Mouse (Mus musculus) E14TG2a.4 (cell line): ENCODE measurements around the gene Mef2d.
A peak's percentile ranks its signal among the peaks of the same experiment; 100 is the strongest.

Experiments used
- H3K27me3 ChIP-seq: 2 replicates; pipeline ENCODE4 v1.6.1; 2014; ENCODE audit warnings: low read length, control low read depth; ENCODE audit not compliant: insufficient read depth
- H3K36me3 ChIP-seq: 2 replicates; pipeline ENCODE4 v1.6.1; 2014; ENCODE audit warnings: low read length, control low read depth; ENCODE audit not compliant: insufficient read depth
- H3K4me1 ChIP-seq: replicated peaks from 2 replicates; pipeline ENCODE4 v1.6.1; 2014; ENCODE audit warnings: low read depth, low read length, control low read depth
- H3K4me3 ChIP-seq: replicated peaks from 2 replicates; pipeline ENCODE4 v1.5.1; 2014; ENCODE audit warnings: mild to moderate bottlenecking, low read length
- H3K9me3 ChIP-seq: 2 replicates; pipeline ENCODE4 v1.6.1; 2014; ENCODE audit warnings: low read length, control low read depth
- CTCF ChIP-seq: conservative IDR thresholded peaks from 2 replicates; pipeline ENCODE4 v1.5.1; 2014; ENCODE audit warnings: low read length
- NANOG ChIP-seq: IDR thresholded peaks from 2 replicates; pipeline ENCODE4 v1.6.1; 2014; ENCODE audit warnings: borderline replicate concordance, low read length, mixed read lengths
- POU5F1 ChIP-seq: IDR thresholded peaks from 2 replicates; pipeline ENCODE4 v1.6.1; 2014; ENCODE audit warnings: low read length, borderline replicate concordance

Gene Mef2d

DNA sequence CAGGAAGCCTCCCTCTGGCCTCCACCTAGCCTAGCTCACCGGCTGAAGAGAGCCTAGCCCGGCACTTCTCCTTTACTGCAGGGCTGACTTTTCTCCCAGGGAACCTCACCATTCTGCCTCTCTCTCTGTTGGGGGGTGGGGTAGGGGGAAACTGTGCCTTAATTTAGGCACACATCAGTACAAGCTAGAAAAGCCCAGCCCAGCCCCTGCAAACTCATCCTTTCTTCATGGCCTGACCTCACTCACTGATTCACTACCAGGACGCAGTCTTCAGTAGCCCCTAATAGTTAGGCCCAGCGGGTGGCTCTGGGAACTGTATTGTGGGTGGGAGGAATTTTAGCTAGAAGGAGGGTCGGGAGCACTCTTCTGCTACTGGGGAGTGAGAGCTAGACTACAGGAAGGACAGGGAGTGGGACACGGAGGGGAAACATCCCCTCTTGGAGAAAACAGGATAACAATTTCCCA lies 7.4 kb downstream of the Mef2d start:
- Histone ChIP-seq H3K4me3 (peak overlapping the region; percentile 55), H3K27me3 (no peaks in the 10 kb centered on the region; the same call in 1 of the 2 replicates), H3K9me3 (no peaks in the 10 kb centered on the region), H3K36me3 (peaks cover 3% of the 10 kb centered on the region; the same call in 1 of the 2 replicates), H3K4me1 (peaks cover 95% of the 10 kb centered on the region)
- no peak for TF ChIP-seq NANOG
- TF ChIP-seq CTCF, result no peak
- TF ChIP-seq POU5F1, result no peak

DNA sequence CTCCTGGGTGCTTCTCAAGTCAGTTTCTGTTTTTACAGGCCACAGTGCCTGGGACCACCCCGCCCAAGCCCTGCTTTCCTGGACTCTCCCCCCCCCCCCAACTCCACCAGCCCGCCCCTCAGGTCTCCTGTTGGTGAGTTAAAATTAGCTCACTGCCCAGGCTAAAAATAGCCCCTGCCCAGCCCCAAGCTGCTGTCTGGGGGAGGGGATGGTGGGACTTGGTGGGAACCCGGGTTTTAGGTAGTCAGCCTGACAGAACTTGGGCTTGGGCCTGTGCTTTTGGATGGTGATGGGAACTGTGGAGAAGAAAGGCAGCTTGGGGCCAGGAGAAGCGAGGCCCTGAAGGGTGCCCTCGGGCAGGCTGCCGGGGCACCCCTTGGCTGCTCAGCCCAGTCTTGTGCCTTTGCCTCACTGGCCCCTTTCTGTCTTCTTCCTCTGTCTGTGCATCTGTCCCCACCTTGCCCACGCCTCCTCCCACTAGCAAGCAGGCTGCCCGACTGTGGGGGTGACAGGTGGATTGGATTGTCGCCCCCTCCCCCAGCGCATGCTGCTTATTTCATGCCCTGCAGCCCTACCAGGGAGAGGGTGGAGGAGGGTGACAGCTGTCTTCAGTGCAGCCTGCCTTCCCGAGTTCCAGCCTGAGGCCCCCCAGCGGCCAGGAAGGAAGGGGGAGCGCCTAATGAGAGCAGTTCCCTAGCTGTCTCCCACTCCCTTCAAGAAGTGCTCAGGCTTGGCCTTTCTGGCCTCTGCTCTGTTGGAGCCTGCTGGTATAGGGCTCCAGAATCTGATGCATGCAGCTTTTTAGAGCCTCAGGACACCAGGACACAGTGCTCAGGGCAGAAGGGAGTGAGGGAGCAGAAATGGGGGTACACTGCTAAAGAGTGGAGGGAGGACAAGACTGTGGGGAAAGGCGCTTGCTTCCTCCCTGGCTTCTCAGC lies 8.2 kb downstream of the Mef2d start:
- Histone ChIP-seq H3K9me3 (no peaks in the 10 kb centered on the region), H3K36me3 (peaks cover 7% of the 10 kb centered on the region), H3K4me1 (peaks cover 95% of the 10 kb centered on the region), H3K27me3 (no peaks in the 10 kb centered on the region; the same call in 1 of the 2 replicates), H3K4me3 (peak overlapping the region; percentile 55)
- TF ChIP-seq POU5F1 (no peak), NANOG (no peak)

DNA sequence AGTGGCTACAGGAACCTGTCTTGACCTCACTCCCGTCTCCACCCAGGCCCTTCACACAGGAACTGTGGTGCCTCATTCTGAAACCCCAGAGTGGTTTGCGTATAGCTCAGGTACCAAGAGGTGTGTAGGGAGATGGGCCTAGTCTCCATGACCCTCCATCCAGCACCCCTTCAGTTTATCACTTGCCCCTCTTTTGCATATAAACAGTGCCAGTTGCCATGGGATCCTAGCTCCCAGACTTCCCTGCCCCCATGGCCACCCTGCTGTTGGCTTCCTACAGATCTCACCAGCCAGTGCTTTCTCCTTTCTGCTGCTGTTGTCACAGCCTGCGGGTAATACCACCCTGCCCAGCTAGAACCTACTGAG lies 8.8 kb downstream of the Mef2d start:
- Histone ChIP-seq H3K36me3 (peaks cover 14% of the 10 kb centered on the region), H3K27me3 (no peaks in the 10 kb centered on the region), H3K9me3 (no peaks in the 10 kb centered on the region), H3K4me1 (peaks cover 95% of the 10 kb centered on the region), H3K4me3 (peak overlapping the region; percentile 55)
- TF ChIP-seq NANOG (no peak), POU5F1 (no peak), CTCF (no peak)

DNA sequence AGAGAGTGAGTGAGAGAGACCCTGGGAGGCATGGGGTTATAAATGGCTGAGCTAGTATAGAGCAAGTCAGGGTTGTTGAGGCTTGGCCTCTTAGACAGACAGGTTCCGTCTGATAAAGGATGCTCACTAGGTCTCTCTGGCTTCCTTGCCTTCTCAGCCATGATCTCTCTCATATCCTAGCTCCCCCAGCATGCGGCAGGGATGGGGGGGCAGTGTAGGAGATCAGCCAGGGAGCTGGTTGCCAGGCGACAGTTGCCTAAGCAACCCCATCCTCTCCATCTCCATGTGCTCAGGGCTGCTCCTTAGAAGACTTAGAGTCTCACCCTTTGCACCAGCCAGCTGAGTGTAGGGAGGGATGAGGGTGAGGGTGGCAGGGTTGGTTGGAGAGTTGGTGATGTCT lies 9.9 kb downstream of the Mef2d start:
- H3K9me3 ChIP-seq, result no peaks in the 10 kb centered on the region
- peaks cover 25% of the 10 kb centered on the region for H3K36me3 ChIP-seq
- no peak for TF ChIP-seq NANOG
- TF ChIP-seq CTCF, result no peak
- no peak for TF ChIP-seq POU5F1
- H3K4me3 ChIP-seq, result no peak overlapping the region
- H3K4me1 ChIP-seq, result peaks cover 95% of the 10 kb centered on the region
- H3K27me3 ChIP-seq, result no peaks in the 10 kb centered on the region

DNA sequence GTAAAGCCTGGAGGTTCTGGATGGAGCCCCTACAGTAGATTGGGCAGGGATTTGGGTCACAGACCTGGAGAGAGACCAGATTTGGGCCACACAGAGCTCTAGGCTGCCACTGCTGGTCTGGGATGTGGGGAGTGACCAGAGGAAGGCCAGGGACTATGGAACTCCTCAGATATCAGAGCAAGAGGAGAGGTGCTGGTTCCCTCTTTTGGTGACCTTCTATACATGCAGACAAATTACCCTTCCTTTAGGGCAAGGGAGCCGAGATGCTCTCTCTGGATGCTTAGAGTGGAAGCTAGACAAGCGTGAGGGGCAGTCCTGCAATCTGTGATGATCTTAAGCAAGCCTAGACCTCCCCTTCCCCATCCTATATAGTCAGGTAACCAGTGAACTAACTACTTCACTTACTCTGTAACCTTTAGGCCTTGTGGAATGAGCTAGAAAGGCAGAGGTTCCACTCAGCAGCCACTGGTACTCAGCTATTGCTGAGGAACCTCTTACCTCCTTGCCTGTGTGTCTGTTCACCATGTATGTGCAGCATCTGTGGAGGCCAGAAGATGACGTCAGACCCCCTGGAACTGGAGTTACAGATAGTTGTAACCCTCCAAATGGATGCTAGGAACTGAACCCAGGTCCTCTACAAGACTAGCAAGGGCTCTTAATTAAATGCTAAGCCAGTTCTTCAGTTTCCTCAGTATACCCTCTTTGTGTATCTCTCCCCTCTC lies 11.3 kb downstream of the Mef2d start:
- H3K9me3 ChIP-seq, result no peaks in the 10 kb centered on the region
- H3K27me3 ChIP-seq, result no peaks in the 10 kb centered on the region
- peaks cover 25% of the 10 kb centered on the region for H3K36me3 ChIP-seq
- peaks cover 92% of the 10 kb centered on the region for H3K4me1 ChIP-seq
- H3K4me3 ChIP-seq, result no peak overlapping the region
- no peak for TF ChIP-seq POU5F1

DNA sequence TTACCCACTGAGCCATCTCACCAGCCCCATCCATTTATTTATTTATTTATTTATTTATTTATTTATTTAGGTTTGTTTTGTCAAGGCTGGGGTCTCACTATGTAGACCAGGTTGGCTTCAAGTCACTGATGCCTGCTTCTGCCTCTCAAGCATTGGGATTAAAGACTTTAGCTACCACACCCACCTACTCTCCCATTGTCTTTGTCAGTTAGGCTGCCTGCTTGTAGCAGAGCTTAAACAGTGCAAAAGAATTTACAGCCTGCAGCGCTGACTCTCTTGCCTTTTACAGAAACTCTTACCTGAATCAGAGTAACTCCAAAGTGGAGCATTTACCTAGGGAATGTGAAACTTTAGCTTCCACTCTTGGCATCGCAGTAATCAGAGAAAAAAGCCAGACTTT lies 12.1 kb downstream of the Mef2d start:
- Histone ChIP-seq H3K4me1 (peaks cover 92% of the 10 kb centered on the region), H3K27me3 (no peaks in the 10 kb centered on the region), H3K9me3 (no peaks in the 10 kb centered on the region), H3K36me3 (peaks cover 33% of the 10 kb centered on the region), H3K4me3 (no peak overlapping the region)
- TF ChIP-seq CTCF (no peak), POU5F1 (no peak), NANOG (no peak)

DNA sequence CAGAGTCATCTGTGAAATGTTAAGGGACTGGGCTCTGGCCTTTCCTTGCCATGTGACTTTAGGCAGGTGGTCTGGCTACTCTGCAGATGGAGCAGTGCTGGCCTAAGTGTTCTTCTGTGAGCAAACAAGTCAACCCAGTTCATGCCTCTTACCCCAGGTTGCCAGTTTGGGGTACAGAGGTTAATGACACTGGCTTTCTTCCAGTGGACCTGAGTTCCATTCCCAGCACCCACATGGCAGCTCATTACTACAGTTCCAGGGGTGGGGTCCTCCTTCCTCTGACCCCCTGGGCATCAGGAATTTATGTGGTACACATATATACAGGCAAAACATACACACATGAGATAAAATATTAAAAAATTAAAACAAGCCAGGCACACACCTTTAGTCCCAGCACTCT lies 14.6 kb downstream of the Mef2d start:
- no peak for TF ChIP-seq POU5F1
- no peak for TF ChIP-seq NANOG
- no peak for TF ChIP-seq CTCF
- Histone ChIP-seq H3K4me1 (peaks cover 69% of the 10 kb centered on the region), H3K36me3 (peaks cover 59% of the 10 kb centered on the region)

DNA sequence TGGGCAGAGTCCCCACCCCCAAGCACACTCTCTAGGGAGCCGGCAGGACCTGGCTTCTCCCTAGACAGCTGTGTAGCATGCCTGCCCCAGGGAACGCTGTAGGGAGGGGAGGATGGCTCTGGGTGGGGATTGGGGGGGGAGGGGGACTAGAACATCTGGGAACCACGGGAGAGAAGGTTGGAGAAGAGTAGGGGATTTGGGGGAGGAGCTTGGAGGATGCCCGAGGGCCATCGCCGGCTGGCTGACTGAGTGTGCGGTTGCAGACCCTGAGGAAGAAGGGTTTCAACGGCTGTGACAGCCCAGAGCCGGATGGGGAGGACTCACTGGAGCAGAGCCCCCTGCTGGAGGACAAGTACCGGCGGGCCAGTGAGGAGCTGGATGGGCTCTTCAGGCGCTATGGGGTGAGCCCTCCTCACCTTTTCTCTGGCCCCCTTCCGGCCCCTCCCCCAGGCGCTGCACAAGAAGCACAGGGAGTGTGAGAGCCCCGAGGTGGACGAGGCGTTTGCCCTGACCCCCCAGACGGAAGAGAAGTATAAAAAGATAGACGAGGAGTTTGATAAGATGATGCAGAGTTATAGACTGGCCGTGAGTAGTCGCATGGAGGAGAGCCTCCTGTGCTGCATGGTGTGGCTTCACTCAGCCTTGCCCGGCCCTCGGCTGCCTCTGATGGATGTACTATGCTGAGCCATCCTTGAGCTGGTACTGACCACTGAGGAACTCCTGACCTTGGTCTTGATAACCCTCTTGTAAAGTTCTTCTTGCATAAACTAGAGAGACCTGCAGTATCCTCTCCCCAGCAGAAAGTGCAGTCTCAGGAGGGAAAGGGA lies 15.8 kb downstream of the Mef2d start:
- Histone ChIP-seq H3K36me3 (peaks cover 70% of the 10 kb centered on the region), H3K4me3 (peak overlapping the region; percentile 23), H3K4me1 (peaks cover 59% of the 10 kb centered on the region), H3K9me3 (no peaks in the 10 kb centered on the region), H3K27me3 (no peaks in the 10 kb centered on the region)
- TF ChIP-seq POU5F1 (no peak), CTCF (peak; percentile 52)

More for the DNA sequence above, 14.6 kb downstream of the Mef2d start:
- H3K4me3 ChIP-seq, result no peak overlapping the region
- H3K9me3 ChIP-seq, result no peaks in the 10 kb centered on the region
- no peaks in the 10 kb centered on the region for H3K27me3 ChIP-seq
